Mouse (Mus musculus): Measurements from ENCODE around the gene Gm17581. TPM values are rescaled to one million over a fixed set of nuclear protein-coding genes. Genes with fewer than 3 reads are reported as not detected.
"Not testable (repeated sequence)": the region's sequence is repeated elsewhere in the genome, so short reads cannot be mapped to it uniquely, and the experiment has no call there.

Gene Gm17581
- polyA plus RNA-seq (2015; fragmentation: Nextera tagmentation; extraction: Ambion mirVana) = not detected in 2 replicates

- not testable (repeated sequence) for H3K4me1 ChIP-seq; H3K36me3 ChIP-seq (ENCODE audit: poor library complexity, severe bottlenecking); H3K27me3 ChIP-seq; H3K4me2 ChIP-seq; ATAC-seq; H3K4me3 ChIP-seq; H3K27ac ChIP-seq; H3K9ac ChIP-seq; H3K9me3 ChIP-seq (replicated peaks)
- WGBS = 85% methylated on average over 5 of the region's 5 CpGs
Observed at GRCm38 (mm10) chr2:155735766-155736165, at the start of gene Gm17581. Gm17581 (minus strand) TSS chr2:155735866.

GRCm38 (mm10) chr2:155784534-155784933, 48.9 kb upstream of the Gm17581 start:
- ATAC-seq = no peak
- H3K27me3 ChIP-seq = no peaks in the 10 kb centered on the region
- H3K9ac ChIP-seq = no peak overlapping the region
- H3K9me3 ChIP-seq (replicated peaks) = no peaks in the 10 kb centered on the region
- H3K27ac ChIP-seq = no peak overlapping the region
- H3K4me3 ChIP-seq = no peak overlapping the region
- H3K4me2 ChIP-seq = no peak overlapping the region
- no peaks in the 10 kb centered on the region for H3K36me3 ChIP-seq (ENCODE audit: poor library complexity, severe bottlenecking)
- 78% methylated on average over 6 of the region's 6 CpGs for WGBS
- H3K4me1 ChIP-seq = 0 out of 2 replicates have a peak, but pooled peaks cover 2% of the 10 kb centered on the region

GRCm38 (mm10) chr2:155779506-155779905, 43.8 kb upstream of the Gm17581 start:
- H3K36me3 ChIP-seq (ENCODE audit: poor library complexity, severe bottlenecking) = no peaks in the 10 kb centered on the region
- 88% methylated on average over 3 of the region's 3 CpGs for WGBS
- H3K4me1 ChIP-seq = peaks cover 28% of the 10 kb centered on the region
- H3K9ac ChIP-seq = no peak overlapping the region
- H3K27me3 ChIP-seq = peaks cover 29% of the 10 kb centered on the region
- H3K9me3 ChIP-seq (replicated peaks) = no peaks in the 10 kb centered on the region
- no peak overlapping the region for H3K4me3 ChIP-seq
- ATAC-seq = no peak
- no peak overlapping the region for H3K4me2 ChIP-seq
- no peak overlapping the region for H3K27ac ChIP-seq

- no peaks in the 10 kb centered on the region for H3K36me3 ChIP-seq (ENCODE audit: poor library complexity, severe bottlenecking)
- H3K4me2 ChIP-seq = no peak overlapping the region
- peaks cover 28% of the 10 kb centered on the region for H3K4me1 ChIP-seq
- H3K27me3 ChIP-seq = peaks cover 33% of the 10 kb centered on the region
- no peaks in the 10 kb centered on the region for H3K9me3 ChIP-seq (replicated peaks)
- 59% methylated on average over 7 of the region's 7 CpGs for WGBS
- no peak overlapping the region for H3K4me3 ChIP-seq
- H3K9ac ChIP-seq = no peak overlapping the region
- no peak for ATAC-seq
- H3K27ac ChIP-seq = no peak overlapping the region
Observed at GRCm38 (mm10) chr2:155779066-155779465, 43.4 kb upstream of the Gm17581 start.

DNA sequence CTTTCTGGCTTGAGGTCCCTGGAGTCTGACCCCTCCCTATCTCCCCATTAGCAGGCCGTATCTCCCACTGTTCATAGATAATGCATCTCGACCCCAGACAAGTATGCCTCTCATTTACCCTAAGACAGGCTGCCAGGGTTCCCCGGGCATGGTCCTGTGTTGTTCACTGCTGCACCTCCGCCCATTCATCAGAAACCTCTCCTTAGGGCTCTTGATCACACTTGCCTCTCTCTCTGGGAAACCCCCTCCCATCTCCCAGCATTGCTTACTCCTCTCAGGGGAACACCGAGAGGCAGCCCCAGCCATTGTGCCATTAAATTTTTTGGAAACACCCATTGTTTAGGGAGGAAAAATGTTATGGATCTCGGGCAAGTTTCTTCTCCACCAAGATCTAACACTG, 42.3 kb upstream of the Gm17581 start:
- Histone ChIP-seq H3K4me1 (peaks cover 28% of the 10 kb centered on the region), H3K9me3 (replicated peaks) (no peaks in the 10 kb centered on the region), H3K4me3 (no peak overlapping the region), H3K4me2 (no peak overlapping the region), H3K36me3 (ENCODE audit: poor library complexity, severe bottlenecking) (no peaks in the 10 kb centered on the region), H3K27me3 (peaks cover 44% of the 10 kb centered on the region), H3K9ac (no peak overlapping the region), H3K27ac (no peak overlapping the region; the same call in 1 of the 2 replicates)
- WGBS = 51% methylated on average over 6 of the region's 6 CpGs
- no peak for ATAC-seq

DNA sequence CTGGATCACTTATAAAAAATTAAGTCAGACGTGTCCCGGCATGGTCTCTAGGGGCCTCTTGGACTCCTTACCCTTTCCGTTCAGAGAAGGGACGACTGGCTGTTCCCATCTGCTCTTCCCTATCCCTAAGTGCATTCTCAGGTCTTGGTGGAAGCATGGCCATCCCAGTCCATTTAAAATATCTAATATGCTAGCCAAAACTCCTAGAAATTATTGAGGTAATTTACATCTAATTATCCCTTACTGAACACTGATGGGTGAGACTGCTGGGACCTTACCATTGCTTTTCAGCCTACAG, 42.0 kb upstream of the Gm17581 start:
- no peak for ATAC-seq
- Histone ChIP-seq H3K36me3 (ENCODE audit: poor library complexity, severe bottlenecking) (no peaks in the 10 kb centered on the region), H3K4me3 (no peak overlapping the region), H3K4me1 (peaks cover 28% of the 10 kb centered on the region), H3K27me3 (peaks cover 47% of the 10 kb centered on the region), H3K9ac (no peak overlapping the region), H3K4me2 (no peak overlapping the region), H3K27ac (no peak overlapping the region; the same call in 1 of the 2 replicates), H3K9me3 (replicated peaks) (no peaks in the 10 kb centered on the region)
- WGBS = 81% methylated on average over 4 of the region's 4 CpGs

DNA sequence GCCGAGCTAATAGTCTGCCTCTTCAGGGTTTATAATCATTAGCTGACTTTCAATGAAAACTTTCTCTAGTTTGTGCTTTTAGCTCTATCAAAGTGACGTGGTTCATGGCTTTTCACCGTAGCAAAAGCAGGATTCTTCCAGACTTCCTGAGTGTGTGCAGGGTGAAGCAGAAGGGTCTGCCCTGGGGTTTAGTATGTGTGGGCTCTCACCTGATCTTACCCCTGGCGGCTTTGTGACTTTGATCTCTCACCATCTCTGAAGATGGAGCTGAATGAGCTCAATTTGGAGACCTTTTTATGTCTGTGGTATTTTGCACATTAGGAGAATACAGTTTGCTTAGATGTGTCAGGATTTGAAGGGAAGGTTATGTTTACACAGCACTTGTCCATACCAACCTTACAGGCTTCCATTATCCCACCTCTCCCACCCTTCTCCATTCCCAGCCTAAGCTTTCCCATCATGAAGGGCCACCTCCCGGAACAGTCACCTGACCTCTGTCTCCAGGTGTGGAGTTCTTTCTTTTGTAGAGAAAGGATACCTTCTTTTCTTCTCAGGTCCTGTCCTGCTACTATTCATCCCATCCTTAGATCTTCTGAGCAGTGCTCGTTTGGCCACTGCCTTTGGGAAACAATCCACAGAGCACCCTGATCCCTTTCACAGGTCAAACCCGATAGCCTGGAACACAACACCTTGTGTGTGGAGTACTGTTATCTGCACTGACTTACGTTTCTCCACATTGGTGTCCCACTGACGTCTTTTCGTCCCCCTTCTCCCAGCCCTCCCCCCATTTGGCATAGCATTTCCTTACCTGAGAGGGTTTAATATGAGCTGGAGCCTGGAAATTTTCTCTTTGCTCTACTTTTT, 41.4 kb upstream of the Gm17581 start:
- no peak for ATAC-seq
- Histone ChIP-seq H3K4me2 (peak overlapping the region; percentile 81), H3K27me3 (peaks cover 47% of the 10 kb centered on the region), H3K9me3 (replicated peaks) (no peaks in the 10 kb centered on the region), H3K27ac (no peak overlapping the region; the same call in 1 of the 2 replicates), H3K36me3 (ENCODE audit: poor library complexity, severe bottlenecking) (no peaks in the 10 kb centered on the region), H3K9ac (no peak overlapping the region), H3K4me1 (peaks cover 28% of the 10 kb centered on the region), H3K4me3 (peak overlapping the region; percentile 71; the same call in 1 of the 2 replicates)
- WGBS = 72% methylated on average over 10 of the region's 10 CpGs

- under 1% methylated on average over 43 of the region's 44 CpGs for WGBS
- no peaks in the 10 kb centered on the region for H3K9me3 ChIP-seq (replicated peaks)
- peak overlapping the region; percentile 61 for H3K27ac ChIP-seq
- peak overlapping the region; percentile 71 for H3K4me3 ChIP-seq
- H3K4me2 ChIP-seq = peak overlapping the region; percentile 81
- ATAC-seq = peak; percentile 78
- H3K9ac ChIP-seq = peak overlapping the region; percentile 91
- H3K27me3 ChIP-seq = peaks cover 47% of the 10 kb centered on the region
- peaks cover 28% of the 10 kb centered on the region for H3K4me1 ChIP-seq
- H3K36me3 ChIP-seq (ENCODE audit: poor library complexity, severe bottlenecking) = no peaks in the 10 kb centered on the region
Observed at GRCm38 (mm10) chr2:155775685-155776263, 40.1 kb upstream of the Gm17581 start.

- H3K4me1 ChIP-seq = peaks cover 28% of the 10 kb centered on the region
- H3K36me3 ChIP-seq (ENCODE audit: poor library complexity, severe bottlenecking) = no peaks in the 10 kb centered on the region
- H3K4me3 ChIP-seq = peak within 1 kb of the TSS; percentile 71
- H3K4me2 ChIP-seq = peak within 1 kb of the TSS; percentile 81
- H3K27ac ChIP-seq = peak within 1 kb of the TSS; percentile 61
- H3K9me3 ChIP-seq (replicated peaks) = no peaks in the 10 kb centered on the region
- ATAC-seq = no peak
- peaks cover 47% of the 10 kb centered on the region for H3K27me3 ChIP-seq
- H3K9ac ChIP-seq = peak within 1 kb of the TSS; percentile 91
- 2% methylated on average over 75 of the region's 100 CpGs for whole genome bisulfite sequencing
Observed at GRCm38 (mm10) chr2:155774927-155775684, 39.4 kb upstream of the Gm17581 start, which contains the start of gene Mmp24. Mmp24 (plus strand) TSS chr2:155775342.

DNA sequence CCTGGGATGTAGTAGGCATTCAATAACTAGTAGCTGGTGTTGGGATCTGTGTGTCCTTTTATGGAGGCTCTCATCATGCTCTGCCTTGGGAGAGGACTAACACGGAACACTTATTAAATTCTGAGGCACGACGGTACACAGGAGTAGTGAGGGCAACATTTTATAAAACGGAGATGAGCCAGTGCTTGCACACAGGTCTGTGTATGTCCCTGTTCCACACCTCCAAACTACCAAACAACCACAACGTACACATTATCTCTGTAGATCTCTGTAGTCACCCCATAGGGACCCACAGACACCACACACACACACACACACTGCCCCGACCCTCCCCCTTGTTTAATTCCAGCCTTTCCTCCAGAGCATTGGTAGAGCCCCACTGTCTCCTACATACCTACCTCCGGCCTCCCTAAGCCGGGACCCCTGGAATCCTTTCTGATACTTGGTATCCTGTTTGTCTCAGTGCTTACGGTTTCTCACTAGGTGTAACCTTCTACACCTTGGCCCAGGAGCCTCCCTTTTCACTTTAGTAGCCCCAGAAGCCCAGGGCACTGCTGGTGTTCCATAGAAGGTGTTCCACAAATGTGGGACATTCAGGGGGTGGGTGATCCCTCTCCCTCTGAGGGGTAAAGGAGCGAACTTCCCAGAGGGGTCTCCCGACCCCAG, 38.7 kb upstream of the Gm17581 start:
- H3K27me3 ChIP-seq = peaks cover 47% of the 10 kb centered on the region
- no peaks in the 10 kb centered on the region for H3K36me3 ChIP-seq (ENCODE audit: poor library complexity, severe bottlenecking)
- WGBS = 63% methylated on average over 11 of the region's 11 CpGs
- H3K9ac ChIP-seq = peak overlapping the region; percentile 91; the same call in 1 of the 2 replicates
- ATAC-seq = no peak
- no peak overlapping the region for H3K27ac ChIP-seq
- H3K9me3 ChIP-seq (replicated peaks) = no peaks in the 10 kb centered on the region
- peaks cover 25% of the 10 kb centered on the region for H3K4me1 ChIP-seq
- H3K4me2 ChIP-seq = peak overlapping the region; percentile 81
- peak overlapping the region; percentile 71 for H3K4me3 ChIP-seq

DNA sequence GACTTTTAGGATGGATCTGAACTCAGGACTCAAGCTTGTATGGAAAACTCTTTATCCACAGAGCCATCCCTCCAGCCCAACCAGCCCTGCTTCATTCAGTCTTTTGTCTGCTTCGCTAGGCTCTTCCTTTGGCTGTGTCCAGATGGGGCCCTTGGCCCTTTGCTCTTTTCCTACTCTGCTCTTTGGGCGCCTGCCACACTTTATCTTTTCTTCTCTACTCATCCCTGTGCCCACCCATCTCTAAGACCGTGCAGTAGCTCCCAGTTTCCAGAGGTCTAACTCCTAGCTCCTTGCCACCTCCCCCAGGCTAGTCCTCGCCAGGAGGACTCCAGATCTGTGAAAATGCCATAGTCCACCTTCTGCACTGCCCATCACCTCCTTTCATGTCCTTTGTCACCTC, 38.0 kb upstream of the Gm17581 start:
- no peak overlapping the region for H3K9ac ChIP-seq
- no peak overlapping the region for H3K4me3 ChIP-seq
- H3K9me3 ChIP-seq (replicated peaks) = no peaks in the 10 kb centered on the region
- 63% methylated on average over 4 of the region's 4 CpGs for WGBS
- no peak for ATAC-seq
- H3K36me3 ChIP-seq (ENCODE audit: poor library complexity, severe bottlenecking) = no peaks in the 10 kb centered on the region
- no peak overlapping the region for H3K4me2 ChIP-seq
- no peak overlapping the region for H3K27ac ChIP-seq
- H3K4me1 ChIP-seq = peaks cover 20% of the 10 kb centered on the region
- peaks cover 50% of the 10 kb centered on the region for H3K27me3 ChIP-seq
